Mouse (Mus musculus) ovary, postnatal 10 days (tissue): ENCODE measurements at regions not wholly inside any gene's neighbourhood (a gene's known extent, or its start where the extent isn't known, plus 50 kb on each side); places are given as distances from the start of the nearest gene placed in this dataset.

Experiments used
- DNase-seq: peaks from one replicate; pipeline ENCODE4 v3.0.0; 2022; ENCODE audit warnings: low spot score

GRCm38 (mm10) chr10:6053207-6053606, 131.0 kb upstream of the Rgs17 start:
- DNase-seq: no peak

GRCm38 (mm10) chr10:6043358-6043757, 121.2 kb upstream of the Rgs17 start:
- DNase-seq: no peak

- no peak for DNase-seq
Measured at GRCm38 (mm10) chr10:6039771-6040170, 117.6 kb upstream of the Rgs17 start.

- DNase-seq: peak; percentile 37
Measured at GRCm38 (mm10) chr10:6035792-6036487, 113.7 kb upstream of the Rgs17 start.

- DNase-seq: no peak
Measured at GRCm38 (mm10) chr10:6032469-6032868, 110.3 kb upstream of the Rgs17 start.

- DNase-seq: no peak
Measured at GRCm38 (mm10) chr10:6027551-6027950, 105.4 kb upstream of the Rgs17 start.

- no peak for DNase-seq
Measured at GRCm38 (mm10) chr10:6026317-6026716, 104.1 kb upstream of the Rgs17 start.

- DNase-seq: no peak
Measured at GRCm38 (mm10) chr10:6022609-6023283, 100.5 kb upstream of the Rgs17 start.

- no peak for DNase-seq
Measured at GRCm38 (mm10) chr10:6020944-6021684, 98.9 kb upstream of the Rgs17 start.

GRCm38 (mm10) chr10:6013743-6014142, 91.5 kb upstream of the Rgs17 start:
- DNase-seq: no peak

- no peak for DNase-seq
Measured at GRCm38 (mm10) chr10:6011541-6011940, 89.3 kb upstream of the Rgs17 start.

- no peak for DNase-seq
Measured at GRCm38 (mm10) chr10:6011029-6011428, 88.8 kb upstream of the Rgs17 start.

GRCm38 (mm10) chr10:6007238-6007972, 85.2 kb upstream of the Rgs17 start:
- DNase-seq: no peak

- DNase-seq: no peak
Measured at GRCm38 (mm10) chr10:5981433-5981832, 59.2 kb upstream of the Rgs17 start.

GRCm38 (mm10) chr10:5978534-5978933, 56.3 kb upstream of the Rgs17 start:
- no peak for DNase-seq
